Mouse (Mus musculus) c-Kit-positive CD71-positive TER-119-negative erythroid progenitor cells, embryonic 14.5 days (primary cell): ENCODE data around the gene Farsb.

Source experiments
- DNase-seq: peaks from one replicate; pipeline ENCODE4 v3.0.0-alpha.2; 2013; ENCODE audit warnings: low read depth

Gene Farsb

GRCm38 (mm10) chr1:78484361-78484760 is 4.3 kb downstream of the Farsb start:
- no peak for DNase-seq

- no peak for DNase-seq
Observed at GRCm38 (mm10) chr1:78483430-78483829, 5.3 kb downstream of the Farsb start.

- no peak for DNase-seq
Observed at GRCm38 (mm10) chr1:78472441-78472840, 16.3 kb downstream of the Farsb start.

GRCm38 (mm10) chr1:78454659-78455058 is 34.0 kb downstream of the Farsb start:
- DNase-seq = peak; percentile 7

- DNase-seq = no peak
Observed at GRCm38 (mm10) chr1:78453886-78454285, 34.8 kb downstream of the Farsb start.

GRCm38 (mm10) chr1:78452544-78452943 is 36.2 kb downstream of the Farsb start:
- no peak for DNase-seq

GRCm38 (mm10) chr1:78451070-78451854 is 37.4 kb downstream of the Farsb start:
- DNase-seq = no peak

GRCm38 (mm10) chr1:78448091-78448490 is 40.6 kb downstream of the Farsb start:
- no peak for DNase-seq

- DNase-seq = no peak
Observed at GRCm38 (mm10) chr1:78446742-78447141, 42.0 kb downstream of the Farsb start.

GRCm38 (mm10) chr1:78446232-78446631 is 42.5 kb downstream of the Farsb start:
- no peak for DNase-seq

- no peak for DNase-seq
Observed at GRCm38 (mm10) chr1:78443056-78443455, 45.6 kb downstream of the Farsb start.

- no peak for DNase-seq
Observed at GRCm38 (mm10) chr1:78440716-78441115, 48.0 kb downstream of the Farsb start.

- no peak for DNase-seq
Observed at GRCm38 (mm10) chr1:78437150-78437549, 51.5 kb downstream of the Farsb start.

- DNase-seq = no peak
Observed at GRCm38 (mm10) chr1:78436445-78436844, 52.3 kb downstream of the Farsb start.

- DNase-seq = no peak
Observed at GRCm38 (mm10) chr1:78435967-78436366, 52.7 kb downstream of the Farsb start.

GRCm38 (mm10) chr1:78433472-78433871 is 55.2 kb downstream of the Farsb start:
- DNase-seq = no peak

GRCm38 (mm10) chr1:78428851-78429250 is 59.8 kb downstream of the Farsb start:
- DNase-seq = no peak

- DNase-seq = no peak
Observed at GRCm38 (mm10) chr1:78426841-78427240, 61.9 kb downstream of the Farsb start.

GRCm38 (mm10) chr1:78425793-78426700 is 62.6 kb downstream of the Farsb start:
- DNase-seq = no peak

GRCm38 (mm10) chr1:78425309-78425708 is 63.4 kb downstream of the Farsb start:
- no peak for DNase-seq

GRCm38 (mm10) chr1:78424848-78425247 is 63.8 kb downstream of the Farsb start:
- no peak for DNase-seq

GRCm38 (mm10) chr1:78422576-78422975 is 66.1 kb downstream of the Farsb start:
- DNase-seq = no peak

- no peak for DNase-seq
Observed at GRCm38 (mm10) chr1:78421749-78422148, 66.9 kb downstream of the Farsb start.
